Mouse (Mus musculus) heart, adult 2 months (tissue): ENCODE measurements around the gene Nrxn3.

ENCODE experiments used
- CTCF ChIP-seq: fragments of 200-600 bp; IDR thresholded peaks from 2 replicates; pipeline ENCODE4 v1.8.1; 2022; ENCODE audit warnings: antibody characterized with exemption, mild to moderate bottlenecking, moderate library complexity
- POLR2A ChIP-seq: fragments of 200-500 bp; IDR thresholded peaks from 2 replicates; pipeline ENCODE4 v1.6.1; 2011; ENCODE audit warnings: mild to moderate bottlenecking, low read depth, low read length, control low read depth; ENCODE audit not compliant: insufficient read depth

DNA sequence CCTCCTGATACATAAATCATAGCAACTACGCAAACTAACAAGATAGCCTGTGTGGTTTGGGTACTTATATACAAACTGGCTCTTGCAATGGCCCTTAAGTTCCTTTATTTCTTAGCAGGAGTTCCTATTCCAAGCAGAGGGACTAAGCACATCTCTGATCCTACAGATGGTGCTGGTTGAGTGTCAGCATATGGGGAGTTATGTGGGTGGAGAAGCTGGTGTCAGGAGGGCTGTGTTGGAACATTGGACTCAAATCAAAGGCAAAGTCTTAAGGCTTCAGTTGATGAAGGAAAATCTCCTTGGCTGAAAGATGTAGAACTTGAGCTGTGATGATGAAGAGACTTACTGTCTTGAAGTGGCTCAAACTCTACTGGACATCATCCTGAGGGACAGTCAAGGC is 238.1 kb downstream of the Nrxn3 start:
- TF ChIP-seq POLR2A (no peak), CTCF (no peak)
